Mouse (Mus musculus): ENCODE measurements around the gene Gucy1b2. TPM values are rescaled to one million over a fixed set of nuclear protein-coding genes. Genes with fewer than 3 reads are reported as not detected.

Gucy1b2 gene
- polyA plus RNA-seq, 1 experiment from 2014 or later = not detected

GRCm38 (mm10) chr14:62416742-62417134 lies 39.4 kb downstream of the Gucy1b2 start:
- WGBS (ENCODE audit: missing documents) = 0% methylated on average over 1 of the region's 1 CpGs
- Histone ChIP-seq H3K4me3 (ENCODE audit: inconsistent target) (no peak overlapping the region), H3K27ac (no peak overlapping the region), H3K79me2 (ENCODE audit: inconsistent target) (no peaks in the 10 kb centered on the region), H3K36me3 (ENCODE audit: inconsistent target) (no peaks in the 10 kb centered on the region)

- no peak overlapping the region for H3K4me3 ChIP-seq (ENCODE audit: inconsistent target)
- 94% methylated on average over 7 of the region's 7 CpGs for WGBS (ENCODE audit: missing documents)
- no peaks in the 10 kb centered on the region for H3K36me3 ChIP-seq (ENCODE audit: inconsistent target)
- no peaks in the 10 kb centered on the region for H3K79me2 ChIP-seq (ENCODE audit: inconsistent target)
- no peak overlapping the region for H3K27ac ChIP-seq
Measured at GRCm38 (mm10) chr14:62416007-62416741, 39.9 kb downstream of the Gucy1b2 start.

- WGBS (ENCODE audit: missing documents) = 100% methylated on average over 2 of the region's 2 CpGs
- Histone ChIP-seq H3K27ac (no peak overlapping the region), H3K36me3 (ENCODE audit: inconsistent target) (no peaks in the 10 kb centered on the region), H3K4me3 (ENCODE audit: inconsistent target) (no peak overlapping the region), H3K79me2 (ENCODE audit: inconsistent target) (no peaks in the 10 kb centered on the region)
Measured at GRCm38 (mm10) chr14:62395346-62395745, 60.7 kb downstream of the Gucy1b2 start.

- no peaks in the 10 kb centered on the region for H3K79me2 ChIP-seq (ENCODE audit: inconsistent target)
- WGBS (ENCODE audit: missing documents) = 92% methylated on average over 4 of the region's 4 CpGs
- no peak overlapping the region for H3K4me3 ChIP-seq (ENCODE audit: inconsistent target)
- no peaks in the 10 kb centered on the region for H3K36me3 ChIP-seq (ENCODE audit: inconsistent target)
- no peak overlapping the region for H3K27ac ChIP-seq
Measured at GRCm38 (mm10) chr14:62392754-62393153, 63.3 kb downstream of the Gucy1b2 start.

- WGBS (ENCODE audit: missing documents) = 89% methylated on average over 8 of the region's 9 CpGs
- H3K36me3 ChIP-seq (ENCODE audit: inconsistent target) = no peaks in the 10 kb centered on the region
- no peaks in the 10 kb centered on the region for H3K79me2 ChIP-seq (ENCODE audit: inconsistent target)
- H3K4me3 ChIP-seq (ENCODE audit: inconsistent target) = no peak overlapping the region
- no peak overlapping the region for H3K27ac ChIP-seq
Measured at GRCm38 (mm10) chr14:62389729-62390536, 66.2 kb downstream of the Gucy1b2 start.

GRCm38 (mm10) chr14:62389064-62389728 lies 66.9 kb downstream of the Gucy1b2 start:
- Histone ChIP-seq H3K36me3 (ENCODE audit: inconsistent target) (no peaks in the 10 kb centered on the region), H3K27ac (no peak overlapping the region), H3K79me2 (ENCODE audit: inconsistent target) (no peaks in the 10 kb centered on the region), H3K4me3 (ENCODE audit: inconsistent target) (no peak overlapping the region)
- 76% methylated on average over 6 of the region's 6 CpGs for WGBS (ENCODE audit: missing documents)

- 93% methylated on average over 3 of the region's 3 CpGs for WGBS (ENCODE audit: missing documents)
- no peak overlapping the region for H3K27ac ChIP-seq
- H3K79me2 ChIP-seq (ENCODE audit: inconsistent target) = no peaks in the 10 kb centered on the region
- H3K36me3 ChIP-seq (ENCODE audit: inconsistent target) = no peaks in the 10 kb centered on the region
- no peak overlapping the region for H3K4me3 ChIP-seq (ENCODE audit: inconsistent target)
Measured at GRCm38 (mm10) chr14:62383786-62384299, 72.2 kb downstream of the Gucy1b2 start.

- no peak overlapping the region for H3K4me3 ChIP-seq (ENCODE audit: inconsistent target)
- no peak overlapping the region for H3K27ac ChIP-seq
- H3K79me2 ChIP-seq (ENCODE audit: inconsistent target) = no peaks in the 10 kb centered on the region
- WGBS (ENCODE audit: missing documents) = 92% methylated on average over 3 of the region's 3 CpGs
- no peaks in the 10 kb centered on the region for H3K36me3 ChIP-seq (ENCODE audit: inconsistent target)
Measured at GRCm38 (mm10) chr14:62383109-62383508, 73.0 kb downstream of the Gucy1b2 start.

GRCm38 (mm10) chr14:62380606-62381005 lies 75.5 kb downstream of the Gucy1b2 start:
- no peaks in the 10 kb centered on the region for H3K36me3 ChIP-seq (ENCODE audit: inconsistent target)
- H3K27ac ChIP-seq = no peak overlapping the region
- 93% methylated on average over 6 of the region's 6 CpGs for WGBS (ENCODE audit: missing documents)
- H3K79me2 ChIP-seq (ENCODE audit: inconsistent target) = no peaks in the 10 kb centered on the region
- H3K4me3 ChIP-seq (ENCODE audit: inconsistent target) = no peak overlapping the region

GRCm38 (mm10) chr14:62379391-62379790 lies 76.7 kb downstream of the Gucy1b2 start:
- no peaks in the 10 kb centered on the region for H3K79me2 ChIP-seq (ENCODE audit: inconsistent target)
- H3K36me3 ChIP-seq (ENCODE audit: inconsistent target) = no peaks in the 10 kb centered on the region
- no peak overlapping the region for H3K27ac ChIP-seq
- no peak overlapping the region for H3K4me3 ChIP-seq (ENCODE audit: inconsistent target)
- whole genome bisulfite sequencing (ENCODE audit: missing documents) = 88% methylated on average over 2 of the region's 2 CpGs

GRCm38 (mm10) chr14:62376115-62376514 lies 80.0 kb downstream of the Gucy1b2 start:
- no peaks in the 10 kb centered on the region for H3K36me3 ChIP-seq (ENCODE audit: inconsistent target)
- WGBS (ENCODE audit: missing documents) = 63% methylated on average over 2 of the region's 2 CpGs
- no peaks in the 10 kb centered on the region for H3K79me2 ChIP-seq (ENCODE audit: inconsistent target)
- no peak overlapping the region for H3K4me3 ChIP-seq (ENCODE audit: inconsistent target)
- no peak overlapping the region for H3K27ac ChIP-seq

- Histone ChIP-seq H3K27ac (no peak overlapping the region), H3K79me2 (ENCODE audit: inconsistent target) (no peaks in the 10 kb centered on the region), H3K4me3 (ENCODE audit: inconsistent target) (no peak overlapping the region), H3K36me3 (ENCODE audit: inconsistent target) (no peaks in the 10 kb centered on the region)
Measured at GRCm38 (mm10) chr14:62375694-62376093, 80.4 kb downstream of the Gucy1b2 start.

GRCm38 (mm10) chr14:62374001-62374400 lies 82.1 kb downstream of the Gucy1b2 start:
- H3K27ac ChIP-seq = no peak overlapping the region
- 74% methylated on average over 10 of the region's 10 CpGs for WGBS (ENCODE audit: missing documents)
- no peak overlapping the region for H3K4me3 ChIP-seq (ENCODE audit: inconsistent target)
- H3K79me2 ChIP-seq (ENCODE audit: inconsistent target) = no peaks in the 10 kb centered on the region
- no peaks in the 10 kb centered on the region for H3K36me3 ChIP-seq (ENCODE audit: inconsistent target)

GRCm38 (mm10) chr14:62370819-62371218 lies 85.3 kb downstream of the Gucy1b2 start:
- Histone ChIP-seq H3K27ac (no peak overlapping the region), H3K79me2 (ENCODE audit: inconsistent target) (no peaks in the 10 kb centered on the region), H3K4me3 (ENCODE audit: inconsistent target) (no peak overlapping the region), H3K36me3 (ENCODE audit: inconsistent target) (no peaks in the 10 kb centered on the region)
- WGBS (ENCODE audit: missing documents) = 66% methylated on average over 6 of the region's 6 CpGs

- Histone ChIP-seq H3K27ac (no peak overlapping the region), H3K36me3 (ENCODE audit: inconsistent target) (0 out of 2 replicates have a peak, but pooled peaks cover 4% of the 10 kb centered on the region), H3K4me3 (ENCODE audit: inconsistent target) (no peak overlapping the region), H3K79me2 (ENCODE audit: inconsistent target) (no peaks in the 10 kb centered on the region)
- WGBS (ENCODE audit: missing documents) = 100% methylated on average over 2 of the region's 2 CpGs
Measured at GRCm38 (mm10) chr14:62363774-62364173, 92.3 kb downstream of the Gucy1b2 start.

All from macrophage (primary cell).